Mouse (Mus musculus) CD8-positive naive resting alpha-beta T cell, adult 2 months (primary cell): Measurements from ENCODE around the gene B3gnt6.
"Not testable (repeated sequence)": the region's sequence is repeated elsewhere in the genome, so short reads cannot be mapped to it uniquely, and the experiment has no call there.

Source experiments
- DNase-seq, 2 experiments: peaks; one replicate each; pipeline ENCODE4 v3.0.0; 2022; ENCODE audit warnings: low read depth in 2 of 2, low spot score in 2 of 2

The B3gnt6 gene

GRCm38 (mm10) chr7:98199381-98199780 is at the start of gene B3gnt6:
B3gnt6 (minus strand) TSS chr7:98199481.
- no peak for DNase-seq

GRCm38 (mm10) chr7:98236686-98237359 is 37.5 kb upstream of the B3gnt6 start:
- no peak for DNase-seq

GRCm38 (mm10) chr7:98223796-98224195 is 24.5 kb upstream of the B3gnt6 start:
- no peak for DNase-seq

- no peak for DNase-seq
Measured at GRCm38 (mm10) chr7:98216713-98217112, 17.4 kb upstream of the B3gnt6 start.

- no peak for DNase-seq
Measured at GRCm38 (mm10) chr7:98202946-98203345, 3.7 kb upstream of the B3gnt6 start.

GRCm38 (mm10) chr7:98201493-98202028 is 2.3 kb upstream of the B3gnt6 start:
- no peak for DNase-seq

GRCm38 (mm10) chr7:98200396-98200795 is 1.1 kb upstream of the B3gnt6 start:
- no peak for DNase-seq

- no peak for DNase-seq
Measured at GRCm38 (mm10) chr7:98195151-98195801, 4.0 kb downstream of the B3gnt6 start.

GRCm38 (mm10) chr7:98194026-98194792 is 5.1 kb downstream of the B3gnt6 start:
- peak in 1 of 2 experiments; percentile 24 for DNase-seq

- DNase-seq = peak; percentile 16 to 35
Measured at GRCm38 (mm10) chr7:98193515-98194025, 5.7 kb downstream of the B3gnt6 start.

- DNase-seq = no peak
Measured at GRCm38 (mm10) chr7:98191571-98192250, 7.6 kb downstream of the B3gnt6 start.

GRCm38 (mm10) chr7:98190578-98190977 is 8.7 kb downstream of the B3gnt6 start:
- DNase-seq = no peak

- DNase-seq = no peak
Measured at GRCm38 (mm10) chr7:98189745-98190144, 9.5 kb downstream of the B3gnt6 start.

GRCm38 (mm10) chr7:98188680-98189079 is 10.6 kb downstream of the B3gnt6 start:
- DNase-seq = no peak

GRCm38 (mm10) chr7:98188238-98188637 is 11.0 kb downstream of the B3gnt6 start:
- no peak for DNase-seq

GRCm38 (mm10) chr7:98187332-98187731 is 11.9 kb downstream of the B3gnt6 start:
- DNase-seq = not testable (repeated sequence)

- no peak for DNase-seq
Measured at GRCm38 (mm10) chr7:98186637-98187036, 12.6 kb downstream of the B3gnt6 start.

GRCm38 (mm10) chr7:98185326-98185725 is 14.0 kb downstream of the B3gnt6 start:
- DNase-seq = no peak

GRCm38 (mm10) chr7:98178560-98179231 is 20.6 kb downstream of the B3gnt6 start:
- no peak for DNase-seq

- peak; percentile 34 to 62 for DNase-seq
Measured at GRCm38 (mm10) chr7:98177929-98178559, 21.2 kb downstream of the B3gnt6 start, which contains the start of gene Capn5. Capn5 (minus strand) TSS chr7:98178274.
